Mouse (Mus musculus) heart, embryonic 12.5 days (tissue): ENCODE data around the gene Ralgps1. TPM values are rescaled to one million over a fixed set of nuclear protein-coding genes. Genes with fewer than 3 reads are reported as not detected.

ENCODE experiments used
- ATAC-seq: fragments of 200-750 bp; cut with Nextera tagmentation; 2 replicates; pipeline ENCODE4 v1.8.0; 2017; ENCODE audit warnings: moderate TSS enrichment, moderate library complexity; ENCODE audit not compliant: insufficient number of reproducible peaks, low FRiP score
- H3K27ac ChIP-seq: fragments of 300-500 bp; sonication (generic); 2 replicates; pipeline ENCODE4 v1.5.1; 2016; ENCODE audit warnings: mild to moderate bottlenecking, moderate library complexity; ENCODE audit not compliant: poor library complexity, severe bottlenecking
- H3K27me3 ChIP-seq: fragments of 300-500 bp; sonication (generic); replicated peaks from 2 replicates; pipeline ENCODE4 v1.6.1; 2016; ENCODE audit warnings: mild to moderate bottlenecking, moderate library complexity
- H3K36me3 ChIP-seq: fragments of 300-500 bp; sonication (generic); 2 replicates; pipeline ENCODE4 v1.6.1; 2016; ENCODE audit warnings: mild to moderate bottlenecking, moderate library complexity
- H3K4me1 ChIP-seq: fragments of 300-500 bp; sonication (generic); replicated peaks from 2 replicates; pipeline ENCODE4 v1.6.1; 2016; ENCODE audit warnings: mild to moderate bottlenecking
- H3K4me2 ChIP-seq: fragments of 300-500 bp; sonication (generic); 2 replicates; pipeline ENCODE4 v1.6.1; 2016; ENCODE audit warnings: mild to moderate bottlenecking, moderate library complexity
- H3K4me3 ChIP-seq: fragments of 300-500 bp; sonication (generic); 2 replicates; pipeline ENCODE4 v1.5.1; 2016; ENCODE audit warnings: mild to moderate bottlenecking
- H3K9ac ChIP-seq: fragments of 300-500 bp; sonication (generic); 2 replicates; pipeline ENCODE4 v1.6.1; 2016; ENCODE audit warnings: mild to moderate bottlenecking, moderate library complexity
- H3K9me3 ChIP-seq: fragments of 300-500 bp; sonication (generic); replicated peaks from 2 replicates; pipeline ENCODE4 v1.6.1; 2016; ENCODE audit warnings: mild to moderate bottlenecking, moderate library complexity
- WGBS: fragments of 180-500 bp; shearing (Covaris S2); methylation state at CpG from one replicate; pipeline ENCODE4 v1.1.7; 2016; 5-methylcytosine and 5-hydroxymethylcytosine counted together
- polyA plus RNA-seq: library from polyadenylated mRNA; unstranded; fragments of >200 nt; fragmentation: Nextera tagmentation; extraction: Ambion mirVana; gene quantifications from 2 replicates; pipeline ENCODE4 v1.2.1, GENCODE M21; 2016

Ralgps1 gene
- polyA plus RNA-seq, 1 experiment from 2014 or later, result 6.3 TPM

GRCm38 (mm10) chr2:33185258-33185657 lies 186.0 kb downstream of the Ralgps1 start:
- no peaks in the 10 kb centered on the region for H3K27me3 ChIP-seq
- no peak overlapping the region for H3K9ac ChIP-seq
- H3K4me2 ChIP-seq, result no peak overlapping the region
- peaks cover 50% of the 10 kb centered on the region for H3K4me1 ChIP-seq
- no peak overlapping the region for H3K4me3 ChIP-seq
- 69% methylated on average over 7 of the region's 7 CpGs for WGBS
- H3K9me3 ChIP-seq, result no peaks in the 10 kb centered on the region
- no peaks in the 10 kb centered on the region for H3K36me3 ChIP-seq
- H3K27ac ChIP-seq, result peak overlapping the region; percentile 37
- 0 out of 2 replicates have a peak, but pooled peaks have one; percentile 33 for ATAC-seq

DNA sequence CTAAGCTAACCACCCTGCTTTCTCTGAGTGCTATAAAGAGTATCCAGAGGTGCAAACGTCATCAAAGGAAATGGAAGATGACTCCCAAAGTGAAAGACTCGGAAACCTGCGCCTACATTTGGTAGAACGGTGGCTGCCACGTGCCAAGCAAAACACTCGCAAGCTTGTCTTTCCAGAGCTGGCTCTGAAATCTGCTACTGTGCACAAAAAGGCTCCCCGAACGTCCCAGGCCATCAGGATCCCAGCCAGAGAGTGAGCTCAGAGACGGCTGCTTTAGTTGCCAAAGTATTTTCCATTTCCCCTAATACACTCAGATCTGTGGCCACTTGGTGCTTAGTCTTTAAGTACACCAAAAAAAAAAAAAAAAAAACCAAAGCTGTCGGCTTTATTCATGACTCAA lies 186.6 kb downstream of the Ralgps1 start:
- Histone ChIP-seq H3K4me2 (no peak overlapping the region), H3K36me3 (no peaks in the 10 kb centered on the region), H3K9ac (no peak overlapping the region), H3K4me1 (peaks cover 54% of the 10 kb centered on the region), H3K4me3 (no peak overlapping the region), H3K27ac (peak overlapping the region; percentile 49), H3K9me3 (no peaks in the 10 kb centered on the region), H3K27me3 (no peaks in the 10 kb centered on the region)
- WGBS, result 63% methylated on average over 10 of the region's 10 CpGs
- ATAC-seq, result no peak

GRCm38 (mm10) chr2:33183321-33183720 lies 188.0 kb downstream of the Ralgps1 start:
- Histone ChIP-seq H3K27ac (no peak overlapping the region), H3K36me3 (no peaks in the 10 kb centered on the region), H3K9me3 (no peaks in the 10 kb centered on the region), H3K4me3 (no peak overlapping the region), H3K4me1 (peaks cover 54% of the 10 kb centered on the region), H3K9ac (no peak overlapping the region), H3K4me2 (no peak overlapping the region), H3K27me3 (no peaks in the 10 kb centered on the region)
- WGBS, result 90% methylated on average over 7 of the region's 7 CpGs
- ATAC-seq, result no peak

DNA sequence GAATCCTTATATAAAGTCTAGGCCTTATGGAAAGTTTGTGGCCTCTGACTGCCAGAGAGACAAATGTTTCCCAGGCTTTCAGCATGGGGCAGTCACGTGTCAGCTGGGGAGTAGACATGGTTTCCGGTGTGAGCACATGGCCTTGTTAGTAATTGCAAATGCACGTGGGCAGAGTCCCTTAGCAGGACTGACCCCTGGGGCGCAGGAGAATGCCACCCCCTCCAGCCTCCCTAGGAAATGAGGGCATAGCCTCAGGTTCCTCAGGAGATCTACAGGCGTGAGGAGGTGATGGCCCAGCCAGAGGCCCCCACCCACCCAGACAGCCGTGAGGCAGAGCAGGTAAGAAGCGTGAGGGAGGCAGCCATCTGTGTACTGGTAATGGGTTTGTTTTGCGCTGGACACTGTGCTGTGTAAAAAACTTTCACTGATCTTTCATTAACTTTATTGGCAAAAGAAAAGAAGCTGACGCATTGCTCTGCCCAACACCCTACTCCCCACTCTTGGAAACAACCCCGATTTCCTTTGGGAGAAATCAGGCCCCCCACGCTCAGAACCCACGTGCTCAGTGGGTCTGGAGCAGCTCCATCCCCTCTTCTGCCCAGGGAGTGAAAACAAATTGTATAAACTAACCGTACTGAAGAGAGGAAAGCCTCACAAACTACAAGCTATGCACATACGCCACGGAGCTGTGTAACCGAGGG lies 191.2 kb downstream of the Ralgps1 start:
- no peak overlapping the region; the same call in 1 of the 2 replicates for H3K9ac ChIP-seq
- no peak overlapping the region for H3K4me2 ChIP-seq
- ATAC-seq, result no peak
- no peaks in the 10 kb centered on the region for H3K27me3 ChIP-seq
- H3K4me3 ChIP-seq, result no peak overlapping the region
- no peak overlapping the region for H3K27ac ChIP-seq
- no peaks in the 10 kb centered on the region for H3K9me3 ChIP-seq
- H3K4me1 ChIP-seq, result peaks cover 42% of the 10 kb centered on the region
- no peaks in the 10 kb centered on the region for H3K36me3 ChIP-seq
- 72% methylated on average over 16 of the region's 16 CpGs for WGBS

GRCm38 (mm10) chr2:33179171-33179929 lies 191.9 kb downstream of the Ralgps1 start:
- Histone ChIP-seq H3K4me2 (no peak overlapping the region), H3K27ac (no peak overlapping the region), H3K4me3 (no peak overlapping the region), H3K9me3 (no peaks in the 10 kb centered on the region), H3K4me1 (peaks cover 40% of the 10 kb centered on the region), H3K36me3 (no peaks in the 10 kb centered on the region), H3K9ac (peak overlapping the region; percentile 0; the same call in 1 of the 2 replicates), H3K27me3 (no peaks in the 10 kb centered on the region)
- 72% methylated on average over 14 of the region's 14 CpGs for WGBS
- 0 out of 2 replicates have a peak, but pooled peaks have one; percentile 43 for ATAC-seq

DNA sequence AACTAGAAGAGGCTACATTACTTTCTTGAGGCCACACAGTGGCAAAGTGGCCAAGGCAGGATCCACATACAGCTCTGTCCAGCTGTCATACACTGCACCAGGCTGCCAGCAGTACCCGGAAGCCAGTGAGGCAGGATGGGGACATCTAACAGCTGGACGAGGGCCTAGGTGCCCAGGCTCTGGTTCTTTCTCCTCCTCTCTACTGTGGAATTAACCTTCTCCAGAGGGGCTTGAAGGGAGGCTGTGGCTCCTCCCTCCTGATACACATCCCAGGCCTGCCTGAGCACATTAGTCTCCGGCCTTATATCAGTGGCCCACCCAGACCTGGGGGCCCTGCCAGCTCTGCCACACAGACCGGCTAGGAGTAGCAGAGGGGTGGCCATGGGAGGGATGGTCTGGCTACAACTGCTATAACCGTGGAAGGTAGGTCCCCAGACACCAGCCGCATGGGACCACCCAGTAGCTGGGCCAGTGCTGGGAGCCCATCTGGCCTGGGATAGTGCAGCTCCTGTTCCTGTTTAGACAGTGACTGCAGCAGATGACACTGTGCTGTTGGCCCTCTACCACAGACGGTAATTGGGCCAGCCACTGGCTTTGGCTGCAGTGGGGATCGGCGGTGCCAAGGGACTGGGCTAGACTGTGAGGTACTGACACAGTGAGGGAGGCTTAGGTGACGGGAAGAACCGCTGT lies 192.9 kb downstream of the Ralgps1 start:
- peak; percentile 26; the same call in 1 of the 2 replicates for ATAC-seq
- Histone ChIP-seq H3K4me1 (peaks cover 39% of the 10 kb centered on the region), H3K9ac (0 out of 2 replicates have a peak overlapping the region, but pooled peaks have one; percentile 0), H3K9me3 (no peaks in the 10 kb centered on the region), H3K27ac (peak overlapping the region; percentile 27; the same call in 1 of the 2 replicates), H3K36me3 (no peaks in the 10 kb centered on the region), H3K4me2 (peak overlapping the region; percentile 27), H3K4me3 (no peak overlapping the region), H3K27me3 (no peaks in the 10 kb centered on the region)
- WGBS, result 47% methylated on average over 11 of the region's 11 CpGs

DNA sequence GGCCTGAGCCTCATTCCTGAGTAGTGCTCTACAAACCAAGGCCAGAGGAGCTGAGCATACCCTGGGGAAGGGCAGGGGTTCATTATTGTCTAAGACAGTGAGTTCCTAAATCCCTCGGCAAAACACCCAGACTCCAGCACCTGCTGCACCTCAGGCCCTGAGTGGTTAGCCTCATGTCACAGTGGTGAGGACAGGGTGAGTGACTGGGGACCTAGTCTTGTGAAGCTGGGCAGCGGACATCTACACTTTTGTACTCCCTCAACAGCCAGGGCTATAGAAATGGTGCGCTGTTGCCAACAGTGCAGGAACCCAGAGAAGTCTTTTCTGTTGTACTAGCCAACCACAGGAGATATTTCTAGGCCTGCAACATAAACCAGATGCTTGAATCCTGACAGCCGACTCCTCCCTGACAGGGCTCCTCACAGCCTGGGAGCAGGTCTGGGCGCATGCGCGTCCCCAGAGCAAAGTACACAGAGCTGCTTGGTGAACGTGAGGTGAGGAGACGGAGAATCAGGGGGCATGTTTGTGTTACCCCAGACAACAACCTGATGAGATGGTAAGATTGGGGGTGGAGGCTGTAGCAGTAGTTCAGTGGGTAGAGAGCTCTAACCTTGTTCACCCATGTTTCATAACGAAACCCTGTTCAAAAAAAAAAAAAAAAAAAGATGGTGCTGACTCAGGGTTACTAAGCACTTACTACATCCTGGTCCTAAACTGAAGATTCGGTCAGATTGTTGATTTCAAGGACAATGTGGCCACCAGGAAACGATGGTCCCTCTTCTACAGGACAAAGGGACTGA lies 193.6 kb downstream of the Ralgps1 start:
- H3K27me3 ChIP-seq, result no peaks in the 10 kb centered on the region
- H3K27ac ChIP-seq, result peak overlapping the region; percentile 84
- H3K9me3 ChIP-seq, result no peaks in the 10 kb centered on the region
- peak overlapping the region; percentile 27 for H3K4me2 ChIP-seq
- H3K9ac ChIP-seq, result no peak overlapping the region; the same call in 1 of the 2 replicates
- ATAC-seq, result peak; percentile 45; the same call in 1 of the 2 replicates
- 45% methylated on average over 12 of the region's 12 CpGs for WGBS
- peaks cover 41% of the 10 kb centered on the region for H3K4me1 ChIP-seq
- no peak overlapping the region for H3K4me3 ChIP-seq
- H3K36me3 ChIP-seq, result no peaks in the 10 kb centered on the region

- Histone ChIP-seq H3K9ac (no peak overlapping the region; the same call in 1 of the 2 replicates), H3K4me1 (peaks cover 47% of the 10 kb centered on the region)
Measured at GRCm38 (mm10) chr2:33176921-33177320, 194.4 kb downstream of the Ralgps1 start.

GRCm38 (mm10) chr2:33176516-33176915 lies 194.8 kb downstream of the Ralgps1 start:
- H3K9me3 ChIP-seq, result no peaks in the 10 kb centered on the region
- no peak overlapping the region for H3K4me2 ChIP-seq
- no peaks in the 10 kb centered on the region for H3K27me3 ChIP-seq
- no peak overlapping the region for H3K4me3 ChIP-seq
- ATAC-seq, result no peak
- no peak overlapping the region for H3K9ac ChIP-seq
- H3K36me3 ChIP-seq, result peaks cover 3% of the 10 kb centered on the region; the same call in 1 of the 2 replicates
- H3K4me1 ChIP-seq, result peaks cover 47% of the 10 kb centered on the region
- H3K27ac ChIP-seq, result no peak overlapping the region
- WGBS, result 36% methylated on average over 7 of the region's 7 CpGs

More at GRCm38 (mm10) chr2:33176921-33177320, 194.4 kb downstream of the Ralgps1 start:
- WGBS, result 61% methylated on average over 2 of the region's 2 CpGs
- H3K36me3 ChIP-seq, result peaks cover under 1% of the 10 kb centered on the region; the same call in 1 of the 2 replicates
- H3K4me2 ChIP-seq, result no peak overlapping the region
- H3K27me3 ChIP-seq, result no peaks in the 10 kb centered on the region
- no peak for ATAC-seq
- no peak overlapping the region for H3K4me3 ChIP-seq
- peak overlapping the region; percentile 84 for H3K27ac ChIP-seq
- no peaks in the 10 kb centered on the region for H3K9me3 ChIP-seq

- ATAC-seq, result no peak
- Histone ChIP-seq H3K27me3 (no peaks in the 10 kb centered on the region), H3K36me3 (peaks cover 3% of the 10 kb centered on the region; the same call in 1 of the 2 replicates), H3K9me3 (no peaks in the 10 kb centered on the region), H3K4me3 (no peak overlapping the region), H3K9ac (no peak overlapping the region), H3K4me1 (peaks cover 30% of the 10 kb centered on the region), H3K4me2 (no peak overlapping the region), H3K27ac (no peak overlapping the region)
- WGBS, result 86% methylated on average over 7 of the region's 7 CpGs
Measured at GRCm38 (mm10) chr2:33173686-33174085, 197.6 kb downstream of the Ralgps1 start.
